Mouse (Mus musculus): ENCODE results near the gene Gm49361. TPM values are rescaled to one million over a fixed set of nuclear protein-coding genes. Genes with fewer than 3 reads are reported as not detected.
A peak's percentile ranks its signal among the peaks of the same experiment; 100 is the strongest.

Gm49361 gene
- total and polyA plus RNA-seq, 3 experiments = not detected

DNA sequence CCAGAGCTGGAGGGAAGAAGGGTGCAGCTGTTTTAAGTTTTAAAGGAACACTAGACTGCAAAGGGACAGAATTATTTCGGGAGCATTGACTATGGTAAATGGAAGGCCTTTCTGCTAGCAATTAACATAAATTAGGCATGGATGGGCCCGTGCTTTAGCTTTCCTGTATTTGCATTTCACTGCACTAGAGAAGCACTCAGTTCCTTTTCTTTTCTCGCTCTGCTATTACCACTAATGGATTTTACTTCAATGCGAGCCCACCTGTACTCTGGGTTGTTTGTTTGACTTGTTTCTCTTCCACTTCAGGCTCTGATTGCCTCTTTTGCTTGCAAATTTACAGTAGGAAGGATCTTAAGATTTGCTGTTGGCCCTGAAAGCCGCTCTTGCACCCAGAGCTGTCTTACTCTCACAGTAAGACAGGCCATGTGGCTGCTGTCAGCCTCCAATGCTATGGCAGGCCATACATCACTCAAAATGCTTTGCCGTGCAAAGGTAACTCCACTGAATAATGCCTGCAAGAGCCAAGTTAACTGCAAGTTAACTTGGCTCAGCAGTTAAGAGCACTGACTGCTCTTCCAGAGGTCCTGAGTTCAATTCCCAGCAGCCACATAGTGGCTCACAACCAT lies 13.1 kb downstream of the Gm49361 start:
- in situ Hi-C loops (cut with MboI; ENCODE audit: low pct_ligation_motif_present, low pct_unique_long_range_greater_than_20kb, low sequenced_read_pairs) = no loop called here
- peak overlapping the region; percentile 60 for H3K27ac ChIP-seq (ENCODE audit: insufficient read depth, low read depth)
- H3K27me3 ChIP-seq (replicated peaks) = peaks cover 1% of the 10 kb centered on the region
- peaks cover 21 to 52% of the 10 kb centered on the region in 2 experiments for H3K4me1 ChIP-seq (ENCODE audit: control insufficient read depth in 1 of 2, insufficient read depth in 2 of 2)
- no peaks in the 10 kb centered on the region for H3K79me2 ChIP-seq (replicated peaks; ENCODE audit: control insufficient read depth, extremely low read depth, insufficient read depth, poor library complexity, severe bottlenecking)
- no peaks in the 10 kb centered on the region for H3K9me3 ChIP-seq (replicated peaks; ENCODE audit: low read length)
- H3K4me2 ChIP-seq (ENCODE audit: insufficient read depth, low read depth, poor library complexity, severe bottlenecking) = peak overlapping the region; percentile 35
- DNase-seq (ENCODE audit: extremely low read depth) = peak; percentile 60
- dilution Hi-C loops (cut with MboI; ENCODE audit: extremely low pct_ligation_motif_present, extremely low pct_unique_long_range_greater_than_20kb, low sequenced_read_pairs) = no loop called here
- H3K9ac ChIP-seq (ENCODE audit: insufficient read depth, low read depth) = peak overlapping the region; percentile 29; the same call in 1 of the 2 replicates
- TF ChIP-seq CTCF (conservative IDR thresholded peaks at IDR 0.05 in 1 of 2, IDR thresholded peaks at IDR 0.05 in 1 of 2; ENCODE audit: low read depth in 2 of 2, low read length in 2 of 2) = no peak
- no peak for TF ChIP-seq USF1 (IDR thresholded peaks at IDR 0.05; ENCODE audit: low read depth, low read length)
- TF ChIP-seq TCF12 (IDR thresholded peaks at IDR 0.05; ENCODE audit: low read depth, low read length) = no peak
- TF ChIP-seq UBTF (IDR thresholded peaks at IDR 0.05; ENCODE audit: low read depth, low read length) = no peak
- TF ChIP-seq POLR2AphosphoS2 (IDR thresholded peaks at IDR 0.05; ENCODE audit: low read depth, low read length) = no peak
- TF ChIP-seq MAX (IDR thresholded peaks at IDR 0.05; ENCODE audit: low read length) = no peak
- no peak for TF ChIP-seq RCOR1 (conservative IDR thresholded peaks at IDR 0.05; ENCODE audit: low read depth, low read length)
- 0 out of 2 replicates have a peak, but pooled peaks have one; percentile 34 for TF ChIP-seq MAZ (IDR thresholded peaks at IDR 0.05; ENCODE audit: low read depth, low read length)
- no peak for TF ChIP-seq ZNF384 (IDR thresholded peaks at IDR 0.05; ENCODE audit: low read depth, low read length)
- TF ChIP-seq EP300 (IDR thresholded peaks at IDR 0.05; ENCODE audit: low read length) = peak; percentile 52; the same call in 1 of the 2 replicates
- peak; percentile 88 for TF ChIP-seq BHLHE40 (IDR thresholded peaks at IDR 0.05; ENCODE audit: low read depth, low read length)
- TF ChIP-seq ETS1 (conservative IDR thresholded peaks at IDR 0.05; ENCODE audit: low read depth, low read length) = peak; percentile 31; the same call in 1 of the 2 replicates
- TF ChIP-seq E2F4 (IDR thresholded peaks at IDR 0.05; ENCODE audit: insufficient replicate concordance, low read depth, low read length) = no peak
- TF ChIP-seq POLR2A (IDR thresholded peaks at IDR 0.05; ENCODE audit: low read depth, low read length) = no peak
- no peak for TF ChIP-seq CHD2 (IDR thresholded peaks at IDR 0.05; ENCODE audit: low read length)
- TF ChIP-seq SIN3A (IDR thresholded peaks at IDR 0.05; ENCODE audit: low read length) = no peak
- TF ChIP-seq ELF1 (IDR thresholded peaks at IDR 0.05; ENCODE audit: low read depth, low read length) = 0 out of 2 replicates have a peak, but pooled peaks have one; percentile 27
- TF ChIP-seq HCFC1 (IDR thresholded peaks at IDR 0.05; ENCODE audit: low read depth, low read length) = no peak
- TF ChIP-seq SMC3 (IDR thresholded peaks at IDR 0.05; ENCODE audit: low read depth, low read length) = no peak
- TF ChIP-seq IRF4 (IDR thresholded peaks at IDR 0.05; ENCODE audit: low read depth, low read length) = no peak; the same call in none of the 2 replicates
- TF ChIP-seq KAT2A (IDR thresholded peaks at IDR 0.05; ENCODE audit: insufficient replicate concordance, low read length) = no peak
- TF ChIP-seq RAD21 (IDR thresholded peaks at IDR 0.05; ENCODE audit: low read depth, low read length) = no peak
- TF ChIP-seq MAFK (IDR thresholded peaks at IDR 0.05; ENCODE audit: insufficient replicate concordance, low read length) = no peak
- no peak for TF ChIP-seq PAX5 (IDR thresholded peaks at IDR 0.05; ENCODE audit: low read length)
- TF ChIP-seq TBP (conservative IDR thresholded peaks at IDR 0.05; ENCODE audit: low read depth, low read length) = no peak
- TF ChIP-seq JUND (conservative IDR thresholded peaks at IDR 0.05; ENCODE audit: low read depth, low read length) = no peak
- no peak for TF ChIP-seq JUN (IDR thresholded peaks at IDR 0.05; ENCODE audit: insufficient read depth, low read depth, low read length)
- no peak for TF ChIP-seq NELFE (IDR thresholded peaks at IDR 0.05; ENCODE audit: low read depth, low read length)
- H3K36me3 ChIP-seq (replicated peaks in 1 of 2; ENCODE audit: control insufficient read depth in 1 of 2, insufficient read depth in 1 of 2, low read length in 1 of 2) = no peaks in the 10 kb centered on the region
- H3K4me3 ChIP-seq (replicated peaks in 1 of 3; ENCODE audit: low read depth in 2 of 3, low read length in 2 of 3, poor library complexity in 1 of 3) = no peak overlapping the region
